Mouse (Mus musculus): ENCODE results near the gene Nags. TPM values are rescaled to one million over a fixed set of nuclear protein-coding genes. Genes with fewer than 3 reads are reported as not detected.

The Nags gene
- under 1 TPM in 1 of 2 experiments, not detected in 1; 0.89 TPM for polyA plus RNA-seq (2017; shearing (Covaris generic))

DNA sequence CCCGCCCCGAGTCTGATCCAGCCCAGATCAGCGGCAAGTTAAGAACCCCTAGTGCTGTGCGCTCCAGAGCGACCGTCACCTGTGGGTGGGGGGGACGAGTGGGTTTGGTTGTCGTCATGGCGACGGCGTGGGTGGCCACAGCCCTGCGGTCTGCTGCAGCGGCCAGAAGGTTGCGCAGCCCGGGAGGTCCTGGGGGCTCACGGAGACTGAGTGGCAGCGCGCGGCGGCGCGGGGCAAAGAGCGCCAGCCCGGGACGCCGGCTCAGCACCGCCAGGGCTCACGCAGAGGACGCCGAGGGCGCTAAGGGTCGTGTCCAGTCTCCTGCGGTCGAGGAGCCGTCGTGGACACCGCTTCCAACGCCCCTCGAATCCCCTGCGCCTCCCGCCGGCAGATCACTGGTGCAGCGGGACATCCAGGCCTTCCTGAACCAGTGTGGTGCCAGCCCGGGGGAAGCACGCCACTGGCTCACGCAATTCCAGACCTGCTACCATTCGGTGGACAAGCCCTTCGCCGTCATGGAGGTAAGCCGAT lies at the start of gene Nags:
Gene Nags (plus strand): TSS at position 43 of the 531 bp plus-strand sequence.

DNA sequence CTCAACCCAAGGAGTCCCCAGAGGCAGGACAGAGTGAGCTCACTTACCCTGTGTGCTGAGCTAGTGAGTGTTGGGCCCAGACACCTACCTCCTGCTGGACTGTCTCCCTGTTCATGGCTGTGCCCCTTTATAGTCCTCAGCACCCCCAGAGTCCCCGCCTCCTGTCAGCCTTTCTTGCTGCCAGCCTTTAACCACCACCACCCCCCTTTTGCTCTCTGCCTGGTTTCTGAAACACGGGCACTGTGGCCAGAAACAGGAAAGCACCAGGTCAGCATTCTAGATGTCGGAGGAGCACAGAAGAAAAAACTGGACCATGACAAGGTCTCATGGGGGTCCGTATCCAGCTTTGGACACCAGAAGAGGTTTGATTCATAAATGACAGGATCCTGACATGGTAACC lies 44.1 kb upstream of the Nags start, which contains the start of gene Ppy:
Gene Ppy (minus strand): TSS at position 101 of the 400 bp plus-strand sequence.

DNA sequence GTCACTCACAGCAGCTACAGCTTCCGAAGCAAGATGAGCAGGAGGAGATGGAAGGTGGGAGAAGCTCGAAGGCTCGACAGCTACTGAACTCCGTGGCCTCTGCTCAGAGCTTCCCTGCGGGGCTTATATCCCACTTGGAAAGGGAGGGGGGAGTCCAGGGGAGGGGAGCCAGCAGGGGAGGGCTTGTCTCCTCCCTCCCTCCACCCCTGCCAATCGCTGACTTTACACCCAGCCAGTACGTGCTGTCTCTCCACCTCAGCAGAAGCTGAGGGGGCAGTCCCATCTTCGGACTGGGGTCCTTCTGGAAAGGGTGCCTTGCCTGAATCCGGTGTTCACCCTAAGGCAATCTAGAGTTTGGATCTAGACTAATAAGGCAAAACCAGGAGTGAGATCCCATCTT lies 37.6 kb upstream of the Nags start, which contains the start of gene Pyy:
Gene Pyy (minus strand): TSS at position 101 of the 400 bp plus-strand sequence.

DNA sequence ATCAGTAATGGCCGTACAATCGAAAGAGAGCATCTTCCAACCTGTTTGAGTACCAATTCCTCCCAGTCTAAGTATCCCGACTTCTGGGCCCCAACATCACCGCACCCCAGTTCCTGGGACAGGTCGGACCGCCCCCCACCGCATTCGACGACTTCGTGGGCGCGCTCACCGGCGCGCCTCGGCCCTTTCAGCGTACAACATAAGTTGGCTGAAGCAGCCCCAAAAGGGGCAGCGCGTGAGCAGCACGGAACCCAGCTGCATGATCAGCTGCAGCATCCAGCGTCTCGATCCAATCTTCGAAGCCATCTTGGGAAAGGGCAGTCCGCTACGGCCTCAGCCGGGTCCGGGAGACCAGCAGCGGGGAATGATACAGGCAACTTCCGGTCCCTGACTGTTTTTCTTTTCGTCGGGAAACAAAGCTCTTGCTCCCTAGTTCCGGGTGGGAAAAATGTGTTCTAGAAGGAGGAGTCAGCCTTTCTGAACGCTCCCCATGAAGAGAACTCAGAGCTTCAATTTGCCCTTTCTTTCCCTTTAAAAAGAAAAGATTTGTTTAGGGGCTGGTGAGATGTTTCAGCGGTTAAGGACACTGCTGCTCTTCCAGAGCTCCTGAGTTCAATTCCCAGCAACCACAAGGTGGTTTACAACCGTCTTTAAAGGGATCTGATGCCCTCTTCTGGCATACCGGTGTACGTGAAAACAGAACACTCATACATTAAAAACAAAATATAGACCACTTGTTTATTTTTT lies 10.9 kb downstream of the Nags start, which contains the start of gene Tmem101:
Gene Tmem101 (minus strand): TSS at position 366 of the 747 bp plus-strand sequence.

DNA sequence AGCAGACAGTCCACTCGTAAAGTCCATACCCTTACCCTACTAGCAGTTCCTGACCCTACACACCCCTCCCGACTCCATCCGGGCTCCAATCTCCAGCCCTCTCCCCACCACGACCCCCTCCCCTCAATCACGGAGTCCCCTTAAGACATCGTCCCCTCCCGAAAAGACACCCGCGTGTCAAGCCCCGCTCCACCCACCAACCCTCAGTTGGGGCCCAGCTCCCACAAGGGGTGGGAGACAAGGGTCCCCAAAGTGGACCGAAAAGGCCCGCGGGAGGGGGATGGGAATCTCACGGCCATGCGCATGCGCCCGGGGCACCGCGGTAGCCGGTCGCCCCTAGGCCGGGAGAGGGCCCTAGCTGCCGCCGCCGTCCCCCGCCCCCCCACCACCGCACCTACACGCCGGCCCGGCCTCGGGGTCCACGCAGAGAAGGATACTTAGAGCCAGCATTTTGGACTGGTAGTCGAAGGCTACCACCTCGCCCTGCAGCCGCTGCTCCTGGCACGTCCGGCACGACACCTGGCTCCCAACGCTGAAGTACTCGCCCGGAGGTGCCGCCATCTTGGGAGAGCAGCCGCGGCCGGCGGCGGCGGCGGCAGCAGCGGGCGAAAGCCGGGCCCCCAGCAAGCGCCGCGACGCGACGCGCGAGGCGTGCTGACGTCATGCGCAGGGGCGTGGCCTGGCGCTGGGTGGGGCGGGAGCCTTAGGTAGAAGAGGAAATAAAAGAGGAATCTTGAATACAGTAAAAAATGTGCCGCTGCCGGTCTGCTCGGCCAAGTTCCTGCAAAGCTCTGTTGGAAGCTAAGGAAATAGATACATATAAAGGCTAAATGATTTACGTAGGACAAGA lies 39.6 kb downstream of the Nags start, which contains the start of gene Lsm12:
Gene Lsm12 (minus strand): TSS at position 651 of the 850 bp plus-strand sequence.

DNA sequence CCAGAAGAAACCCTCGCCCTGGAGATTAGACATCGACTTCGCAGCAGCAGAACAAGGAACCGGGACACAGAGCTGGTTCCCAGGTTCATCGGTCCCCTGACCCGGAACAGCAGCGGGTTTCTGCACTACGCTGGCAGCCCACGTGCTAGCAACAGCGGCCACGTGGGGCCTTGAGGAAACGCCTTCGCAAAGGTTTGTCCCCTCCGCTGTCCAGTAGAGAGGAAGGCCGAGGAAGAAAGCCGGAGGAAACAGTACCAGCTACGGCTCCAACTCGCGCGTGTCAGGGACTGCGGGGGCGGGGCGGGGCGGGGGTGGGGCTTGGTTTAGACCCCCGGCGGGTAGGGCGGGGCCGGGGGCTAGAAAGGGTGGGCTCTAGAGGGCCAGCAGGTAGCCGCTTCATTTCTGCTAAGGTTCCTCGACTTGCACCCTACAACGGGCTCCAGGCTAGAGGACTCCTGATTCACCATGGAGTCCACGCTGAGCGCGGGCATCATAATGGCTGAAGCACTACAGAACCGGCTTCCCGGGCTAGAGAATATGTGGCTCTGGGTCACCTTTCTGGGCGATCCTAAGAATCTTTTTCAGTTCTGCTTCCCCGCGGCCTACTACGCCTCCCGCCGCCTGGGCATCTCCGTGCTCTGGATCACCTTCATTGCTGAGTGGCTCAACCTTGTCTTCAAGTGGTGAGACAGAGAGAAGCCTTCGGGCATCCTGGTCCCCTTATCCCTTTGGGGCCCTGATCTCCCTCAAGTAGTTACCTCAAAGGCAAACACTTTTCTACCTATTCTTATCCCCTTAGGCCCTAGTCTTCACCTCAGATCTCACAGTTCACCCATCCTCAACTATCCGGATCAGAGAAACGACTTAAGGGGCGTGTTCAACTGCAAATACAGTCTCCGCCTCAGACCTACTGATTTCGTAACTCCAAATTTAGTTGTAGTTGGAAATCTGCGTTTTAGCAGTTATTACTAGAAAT lies 44.4 kb downstream of the Nags start, which contains the start of gene G6pc3:
Gene G6pc3 (plus strand): TSS at position 160 of the 976 bp plus-strand sequence.

Other genes with a start within 250 kb of the Nags start
- not detected for gene Sost, start 178.5 kb upstream of the Nags start, polyA plus RNA-seq (2017; shearing (Covaris generic))
- not detected for gene Cfap97d1, start 161.2 kb upstream of the Nags start, polyA plus RNA-seq (2017; shearing (Covaris generic))
- gene Dusp3, start 158.5 kb upstream of the Nags start, polyA plus RNA-seq (2017; shearing (Covaris generic)): 1 to 10 TPM in 1 of 2 experiments, under 1 TPM in 1; 0.40 to 1.2 TPM
- under 1 TPM in 1 of 2 experiments, not detected in 1; 0.73 TPM for gene Mpp3, start 117.1 kb upstream of the Nags start, polyA plus RNA-seq (2017; shearing (Covaris generic))
- under 1 TPM in 1 of 2 experiments, not detected in 1; 0.93 TPM for gene Cd300lg, start 104.0 kb upstream of the Nags start, polyA plus RNA-seq (2017; shearing (Covaris generic))
- gene Mpp2, start 57.0 kb upstream of the Nags start, polyA plus RNA-seq (2017; shearing (Covaris generic)): 1 to 10 TPM; 3.1 to 4.8 TPM
- gene Ppy, start 44.2 kb upstream of the Nags start, polyA plus RNA-seq (2017; shearing (Covaris generic)): not detected
- not detected for gene Pyy, start 37.7 kb upstream of the Nags start, polyA plus RNA-seq (2017; shearing (Covaris generic))
- gene Tmem101, start 10.9 kb downstream of the Nags start, polyA plus RNA-seq (2017; shearing (Covaris generic)): 10 to 100 TPM in 1 of 2 experiments, 1 to 10 TPM in 1; 7.5 to 12.3 TPM
- gene Lsm12, start 39.8 kb downstream of the Nags start, polyA plus RNA-seq (2017; shearing (Covaris generic)): 10 to 100 TPM; 47.6 to 52.8 TPM
- 10 to 100 TPM; 37.7 to 48.2 TPM for gene G6pc3, start 44.1 kb downstream of the Nags start, polyA plus RNA-seq (2017; shearing (Covaris generic))
- gene Hdac5, start 84.7 kb downstream of the Nags start, polyA plus RNA-seq (2017; shearing (Covaris generic)): 10 to 100 TPM; 21.2 to 52.7 TPM
- 1 to 10 TPM in 1 of 2 experiments, under 1 TPM in 1; 0.36 to 1.0 TPM for gene BC030867, start 103.4 kb downstream of the Nags start, polyA plus RNA-seq (2017; shearing (Covaris generic))
- gene Asb16, start 123.2 kb downstream of the Nags start, polyA plus RNA-seq (2017; shearing (Covaris generic)): not detected
- gene Tmub2, start 139.4 kb downstream of the Nags start, polyA plus RNA-seq (2017; shearing (Covaris generic)): 10 to 100 TPM; 58.4 to 59.3 TPM
- gene Atxn7l3, start 151.1 kb downstream of the Nags start, polyA plus RNA-seq (2017; shearing (Covaris generic)): 10 to 100 TPM; 14.7 to 17.3 TPM
- gene Ubtf, start 174.2 kb downstream of the Nags start, polyA plus RNA-seq (2017; shearing (Covaris generic)): 100 to 1,000 TPM; 122 to 151 TPM
- under 1 TPM in 1 of 2 experiments, not detected in 1; 0.13 TPM for gene Slc4a1, start 220.7 kb downstream of the Nags start, polyA plus RNA-seq (2017; shearing (Covaris generic))
- gene Rundc3a, start 247.9 kb downstream of the Nags start, polyA plus RNA-seq (2017; shearing (Covaris generic)): 10 to 100 TPM; 15.9 to 27.0 TPM